Comparison of ENCODE assay signal across 14 mouse cellular contexts in genomic region chr6:61206619-61207018, GRCm38 (mm10).
"Had no signal": no experiment of that assay in that cellular context is flagged by ENCODE, and none has a peak within 500 bp of the region (broad histone marks: within the 10 kb centered on the region; RNA-seq: fewer than 3 reads in every experiment).

No protein-coding gene starts in this region.

- H3K36me3 ChIP-seq: midbrain, embryonic 13.5 days; neural tube, embryonic 12.5 days; neural tube, embryonic 15.5 days had no signal

- H3K27me3 ChIP-seq: midbrain, embryonic 13.5 days; neural tube, embryonic 12.5 days; neural tube, embryonic 15.5 days had no signal

- H3K4me2 ChIP-seq: lung, embryonic 14.5 days; midbrain, embryonic 13.5 days; neural tube, embryonic 12.5 days; neural tube, embryonic 15.5 days had no signal

- H3K9ac ChIP-seq: liver, embryonic 14.5 days; liver, postnatal 0 days; lung, embryonic 14.5 days; midbrain, embryonic 13.5 days; neural tube, embryonic 12.5 days; neural tube, embryonic 15.5 days had no signal

- H3K4me3 ChIP-seq: midbrain, embryonic 13.5 days; neural tube, embryonic 12.5 days; neural tube, embryonic 15.5 days had no signal

- DNase-seq: kidney, postnatal 14 days; liver, postnatal 0 days; lung, embryonic 14.5 days; lung, postnatal 10 days; lung, postnatal 4 days; right cerebral cortex, adult 18-20 months; right cerebral cortex, postnatal 14 days; right cerebral cortex, postnatal 4 days; thymus, postnatal 25 days had no signal

- ATAC-seq: intestine, postnatal 0 days; liver, postnatal 0 days; midbrain, embryonic 13.5 days had no signal

- H3K27ac ChIP-seq: liver, embryonic 14.5 days; midbrain, embryonic 13.5 days; neural tube, embryonic 12.5 days; neural tube, embryonic 15.5 days had no signal

- H3K9me3 ChIP-seq: midbrain, embryonic 13.5 days; neural tube, embryonic 12.5 days; neural tube, embryonic 15.5 days had no signal
